Mouse (Mus musculus): ENCODE measurements around the gene Neil3. TPM values are rescaled to one million over a fixed set of nuclear protein-coding genes. Genes with fewer than 3 reads are reported as not detected.

Neil3 gene
- 0.26 TPM for polyA plus RNA-seq (2017; shearing (Covaris generic))

GRCm38 (mm10) chr8:53638495-53639171 lies at the start of gene Neil3:
Gene Neil3 (minus strand): TSS chr8:53639065.

Other genes with a start within 250 kb of the Neil3 start
- 22.9 TPM for gene Aga, start 127.3 kb downstream of the Neil3 start, polyA plus RNA-seq (2017; shearing (Covaris generic))

Data from effector memory CD4-positive, alpha-beta T cell, adult 7 months (primary cell).